Mouse (Mus musculus) liver, embryonic 11.5 days (tissue): ENCODE measurements around the gene Wfdc15a. TPM values are rescaled to one million over a fixed set of nuclear protein-coding genes. Genes with fewer than 3 reads are reported as not detected.

ENCODE experiments used
- ATAC-seq: fragments of 200-750 bp; cut with Nextera tagmentation; replicated peaks from 2 replicates; pipeline ENCODE4 v1.8.0; 2017; ENCODE audit warnings: moderate number of reproducible peaks, mild to moderate bottlenecking, moderate TSS enrichment, moderate library complexity; ENCODE audit not compliant: low FRiP score
- DNase-seq: peaks from one replicate; pipeline ENCODE4 v3.0.0-alpha.2; 2017; ENCODE audit warnings: low spot score
- H3K27ac ChIP-seq: fragments of 300-500 bp; sonication (generic); 2 replicates; pipeline ENCODE4 v1.5.1; 2014; ENCODE audit warnings: mild to moderate bottlenecking, low read depth, low read length, control low read depth
- H3K27me3 ChIP-seq: fragments of 300-500 bp; sonication (generic); replicated peaks from 2 replicates; pipeline ENCODE4 v1.6.1; 2014; ENCODE audit warnings: low read length, mixed read lengths; ENCODE audit not compliant: control insufficient read depth, insufficient read depth
- H3K36me3 ChIP-seq: fragments of 300-500 bp; sonication (generic); 2 replicates; pipeline ENCODE4 v1.6.1; 2014; ENCODE audit warnings: mild to moderate bottlenecking, low read length, moderate library complexity, mixed read lengths; ENCODE audit not compliant: control insufficient read depth, insufficient read depth
- H3K4me1 ChIP-seq: fragments of 300-500 bp; sonication (generic); replicated peaks from 2 replicates; pipeline ENCODE4 v1.6.1; 2014; ENCODE audit warnings: low read length, mixed read lengths; ENCODE audit not compliant: control insufficient read depth, insufficient read depth
- H3K4me2 ChIP-seq: fragments of 300-500 bp; sonication (generic); 2 replicates; pipeline ENCODE4 v1.6.1; 2014; ENCODE audit warnings: mild to moderate bottlenecking, control low read depth, moderate library complexity
- H3K4me3 ChIP-seq: fragments of 300-500 bp; sonication (generic); 2 replicates; pipeline ENCODE4 v1.5.1; 2014; ENCODE audit warnings: low read depth, low read length, control low read depth
- H3K9ac ChIP-seq: fragments of 300-500 bp; sonication (generic); 2 replicates; pipeline ENCODE4 v1.6.1; 2014; ENCODE audit warnings: low read depth, low read length, control low read depth
- H3K9me3 ChIP-seq: fragments of 300-500 bp; sonication (generic); 2 replicates; pipeline ENCODE4 v1.6.1; 2016; ENCODE audit warnings: low read length, inconsistent platforms, mixed read lengths; ENCODE audit not compliant: control insufficient read depth
- WGBS: fragments of 180-500 bp; shearing (Covaris S2); extraction: QIAGEN DNeasy Blood & Tissue Kit; methylation state at CpG from one replicate; pipeline ENCODE4 v1.1.7; 2014; 5-methylcytosine and 5-hydroxymethylcytosine counted together
- polyA plus RNA-seq: library from polyadenylated mRNA; unstranded; fragments of >200 nt; fragmentation: Nextera tagmentation; extraction: Ambion mirVana; gene quantifications from 2 replicates; pipeline ENCODE4 v1.2.1, GENCODE M21; 2014

The Wfdc15a gene
- not detected in 2 replicates for polyA plus RNA-seq

GRCm38 (mm10) chr2:164199626-164200327 is at the start of gene Wfdc15a:
TSS of gene Wfdc15a (minus strand) at chr2:164200130.
- no peak within 1 kb of the TSS for H3K4me3 ChIP-seq
- no peaks in the 10 kb centered on the region for H3K36me3 ChIP-seq
- H3K9me3 ChIP-seq, result no peaks in the 10 kb centered on the region
- ATAC-seq, result no peak
- WGBS, result 79% methylated on average over 20 of the region's 20 CpGs
- no peaks in the 10 kb centered on the region for H3K27me3 ChIP-seq
- DNase-seq, result no peak
- no peaks in the 10 kb centered on the region for H3K4me1 ChIP-seq
- H3K27ac ChIP-seq, result no peak within 1 kb of the TSS
- H3K4me2 ChIP-seq, result no peak within 1 kb of the TSS
- no peak within 1 kb of the TSS for H3K9ac ChIP-seq

GRCm38 (mm10) chr2:164238366-164238765 is 38.4 kb upstream of the Wfdc15a start, which contains the start of gene Svs2:
TSS of gene Svs2 (minus strand) at chr2:164238466.
- ATAC-seq, result no peak
- H3K4me3 ChIP-seq, result no peak within 1 kb of the TSS
- H3K4me1 ChIP-seq, result no peaks in the 10 kb centered on the region
- H3K4me2 ChIP-seq, result no peak within 1 kb of the TSS
- no peak within 1 kb of the TSS for H3K27ac ChIP-seq
- H3K9me3 ChIP-seq, result no peaks in the 10 kb centered on the region
- no peak within 1 kb of the TSS for H3K9ac ChIP-seq
- H3K27me3 ChIP-seq, result no peaks in the 10 kb centered on the region
- no peaks in the 10 kb centered on the region for H3K36me3 ChIP-seq
- DNase-seq, result no peak
- 77% methylated on average over 3 of the region's 3 CpGs for WGBS

DNA sequence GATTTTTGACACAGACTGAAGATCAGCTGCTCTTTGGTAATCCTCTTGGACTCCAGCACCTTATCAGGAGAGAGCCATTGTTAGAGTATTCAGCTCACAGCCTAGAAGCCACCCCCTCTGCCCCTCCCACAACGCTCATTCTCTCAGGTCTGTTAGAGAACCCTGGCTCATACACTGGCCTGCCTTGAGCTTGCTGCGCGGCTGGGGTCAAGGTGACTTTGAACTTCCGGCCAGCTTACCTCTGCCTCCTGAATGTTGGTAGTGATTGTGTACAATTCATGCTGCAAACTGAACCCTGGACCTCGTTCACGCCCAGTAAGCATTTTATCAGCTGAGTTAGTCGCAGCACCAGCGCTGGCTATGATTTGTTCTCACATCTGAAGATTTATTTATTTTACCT is 32.7 kb upstream of the Wfdc15a start:
- WGBS, result 87% methylated on average over 8 of the region's 8 CpGs
- Histone ChIP-seq H3K36me3 (no peaks in the 10 kb centered on the region), H3K4me2 (no peak overlapping the region), H3K27ac (no peak overlapping the region), H3K4me1 (no peaks in the 10 kb centered on the region), H3K4me3 (no peak overlapping the region), H3K9me3 (no peaks in the 10 kb centered on the region), H3K27me3 (no peaks in the 10 kb centered on the region), H3K9ac (no peak overlapping the region)
- ATAC-seq (no peak), DNase-seq (no peak)

DNA sequence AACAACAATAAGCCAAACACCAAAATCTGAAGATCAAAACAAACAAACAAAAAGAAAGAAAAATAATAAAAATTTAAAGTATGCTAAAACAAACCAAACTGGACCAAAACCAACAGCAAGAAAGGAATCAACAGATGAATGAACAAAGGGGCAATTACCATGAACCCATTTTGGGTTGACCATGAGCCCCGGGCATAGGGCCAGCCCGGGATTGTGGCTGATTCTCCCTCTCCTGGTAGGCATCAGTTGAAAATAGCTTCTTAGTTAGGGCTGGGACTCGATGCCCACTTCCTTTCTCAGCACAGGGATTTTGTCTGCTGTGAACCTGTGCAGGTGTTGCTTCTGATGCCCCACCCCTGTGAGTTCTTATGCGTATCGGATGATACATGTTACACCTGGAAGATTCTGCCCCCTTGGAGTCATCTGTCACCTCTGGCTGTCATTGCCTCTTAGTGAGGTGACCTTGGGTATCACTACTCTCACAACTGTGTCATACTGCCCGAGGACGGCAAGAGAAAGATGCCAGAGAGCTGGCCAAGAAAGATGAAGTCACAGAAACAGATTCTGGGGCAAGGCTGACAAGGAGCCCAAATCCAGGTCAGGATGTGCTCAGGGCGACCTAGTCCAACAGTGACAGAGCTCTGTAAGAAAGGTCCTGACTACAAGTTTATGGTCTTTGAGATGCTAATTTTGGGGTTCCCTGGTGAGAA is 28.6 kb upstream of the Wfdc15a start:
- Histone ChIP-seq H3K27ac (no peak overlapping the region), H3K4me3 (no peak overlapping the region), H3K27me3 (no peaks in the 10 kb centered on the region), H3K36me3 (no peaks in the 10 kb centered on the region), H3K4me1 (no peaks in the 10 kb centered on the region), H3K9me3 (no peaks in the 10 kb centered on the region), H3K9ac (no peak overlapping the region), H3K4me2 (no peak overlapping the region)
- ATAC-seq (no peak), DNase-seq (no peak)
- 80% methylated on average over 8 of the region's 8 CpGs for WGBS

- 77% methylated on average over 11 of the region's 11 CpGs for WGBS
- no peak within 1 kb of the TSS for H3K4me2 ChIP-seq
- ATAC-seq, result no peak
Measured at GRCm38 (mm10) chr2:164221522-164221921, 21.6 kb upstream of the Wfdc15a start, which contains the start of gene Wfdc15b. TSS of gene Wfdc15b (minus strand) at chr2:164221660.

GRCm38 (mm10) chr2:164219295-164219694 is 19.4 kb upstream of the Wfdc15a start:
- Histone ChIP-seq H3K9me3 (no peaks in the 10 kb centered on the region), H3K36me3 (no peaks in the 10 kb centered on the region), H3K4me2 (no peak overlapping the region), H3K27ac (no peak overlapping the region), H3K4me1 (no peaks in the 10 kb centered on the region), H3K27me3 (no peaks in the 10 kb centered on the region), H3K4me3 (no peak overlapping the region), H3K9ac (no peak overlapping the region)
- ATAC-seq (no peak), DNase-seq (no peak)
- WGBS, result 82% methylated on average over 9 of the region's 9 CpGs

More at GRCm38 (mm10) chr2:164221522-164221921, 21.6 kb upstream of the Wfdc15a start, which contains the start of gene Wfdc15b:
- Histone ChIP-seq H3K4me3 (no peak within 1 kb of the TSS), H3K4me1 (no peaks in the 10 kb centered on the region), H3K27ac (no peak within 1 kb of the TSS), H3K36me3 (no peaks in the 10 kb centered on the region), H3K9ac (no peak within 1 kb of the TSS), H3K9me3 (no peaks in the 10 kb centered on the region), H3K27me3 (no peaks in the 10 kb centered on the region)
- DNase-seq, result no peak

- Histone ChIP-seq H3K36me3 (no peaks in the 10 kb centered on the region), H3K4me1 (no peaks in the 10 kb centered on the region), H3K4me3 (no peak overlapping the region), H3K27me3 (no peaks in the 10 kb centered on the region), H3K9ac (no peak overlapping the region), H3K4me2 (no peak overlapping the region), H3K9me3 (no peaks in the 10 kb centered on the region), H3K27ac (no peak overlapping the region)
- ATAC-seq (no peak), DNase-seq (no peak)
- WGBS, result 88% methylated on average over 5 of the region's 5 CpGs
Measured at GRCm38 (mm10) chr2:164212711-164213110, 12.8 kb upstream of the Wfdc15a start.

DNA sequence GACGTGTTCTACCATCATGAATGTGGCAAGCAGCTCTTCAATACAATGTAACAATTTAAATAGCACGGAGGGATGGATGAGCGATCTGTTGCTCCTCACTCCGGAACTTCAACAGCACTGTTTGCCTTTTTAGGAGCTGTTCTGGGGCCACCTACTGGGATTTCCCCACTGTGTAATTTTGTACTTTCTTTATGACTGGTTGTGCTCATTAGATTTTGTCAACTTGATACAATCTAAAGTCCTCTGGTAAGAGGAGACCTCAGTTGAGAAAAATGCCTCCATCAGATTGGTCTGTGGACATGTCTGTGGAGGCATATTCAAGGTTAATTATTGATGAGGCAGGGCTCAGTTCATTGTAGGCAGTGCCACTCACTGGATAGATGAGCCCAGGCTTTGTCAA is 11.0 kb upstream of the Wfdc15a start:
- Histone ChIP-seq H3K27me3 (no peaks in the 10 kb centered on the region), H3K36me3 (no peaks in the 10 kb centered on the region), H3K4me2 (no peak overlapping the region), H3K4me3 (no peak overlapping the region), H3K9me3 (no peaks in the 10 kb centered on the region), H3K9ac (no peak overlapping the region), H3K27ac (no peak overlapping the region), H3K4me1 (no peaks in the 10 kb centered on the region)
- no peak for DNase-seq
- WGBS, result 83% methylated on average over 4 of the region's 4 CpGs
- ATAC-seq, result no peak
